Mouse (Mus musculus): ENCODE measurements at regions not wholly inside any gene's neighbourhood (a gene's known extent, or its start where the extent isn't known, plus 50 kb on each side); places are given as distances from the start of the nearest gene placed in this dataset.

- Histone ChIP-seq H3K9me3 (ENCODE audit: low read length) (no peaks in the 10 kb centered on the region), H3K4me2 (replicated peaks; ENCODE audit: low read depth, low read length) (no peak overlapping the region), H3K27ac (ENCODE audit: low read length) (no peak overlapping the region), H3K9ac (replicated peaks; ENCODE audit: low read length) (no peak overlapping the region), H3K27me3 (ENCODE audit: insufficient read depth, low read length) (no peaks in the 10 kb centered on the region), H3K4me1 (ENCODE audit: insufficient read depth, low read length) (no peaks in the 10 kb centered on the region), H3K4me3 (ENCODE audit: low read length) (no peak overlapping the region), H3K36me3 (ENCODE audit: insufficient read depth, low read length) (no peaks in the 10 kb centered on the region)
- ATAC-seq (ENCODE audit: low FRiP score, low TSS enrichment) = no peak
- WGBS = 70% methylated on average over 1 of the region's 1 CpGs
These were observed 309.9 kb upstream of the Megf9 start for GRCm38 (mm10) chr4:70844742-70845141.

- no peaks in the 10 kb centered on the region for H3K9me3 ChIP-seq (ENCODE audit: low read length)
- H3K36me3 ChIP-seq (ENCODE audit: insufficient read depth, low read length) = no peaks in the 10 kb centered on the region
- no peak overlapping the region for H3K4me3 ChIP-seq (ENCODE audit: low read length)
- H3K4me2 ChIP-seq (replicated peaks; ENCODE audit: low read depth, low read length) = no peak overlapping the region
- H3K27ac ChIP-seq (ENCODE audit: low read length) = no peak overlapping the region
- H3K9ac ChIP-seq (replicated peaks; ENCODE audit: low read length) = no peak overlapping the region
- no peaks in the 10 kb centered on the region for H3K27me3 ChIP-seq (ENCODE audit: insufficient read depth, low read length)
- 74% methylated on average over 2 of the region's 2 CpGs for WGBS
- no peak for ATAC-seq (ENCODE audit: low FRiP score, low TSS enrichment)
- H3K4me1 ChIP-seq (ENCODE audit: insufficient read depth, low read length) = no peaks in the 10 kb centered on the region
These were observed 276.1 kb upstream of the Megf9 start for GRCm38 (mm10) chr4:70810956-70811316.

- H3K9ac ChIP-seq (replicated peaks; ENCODE audit: low read length) = no peak overlapping the region
- H3K4me2 ChIP-seq (replicated peaks; ENCODE audit: low read depth, low read length) = no peak overlapping the region
- ATAC-seq (ENCODE audit: low FRiP score, low TSS enrichment) = no peak
- H3K9me3 ChIP-seq (ENCODE audit: low read length) = no peaks in the 10 kb centered on the region
- no peak overlapping the region for H3K4me3 ChIP-seq (ENCODE audit: low read length)
- H3K27me3 ChIP-seq (ENCODE audit: insufficient read depth, low read length) = no peaks in the 10 kb centered on the region
- no peaks in the 10 kb centered on the region for H3K4me1 ChIP-seq (ENCODE audit: insufficient read depth, low read length)
- no peaks in the 10 kb centered on the region for H3K36me3 ChIP-seq (ENCODE audit: insufficient read depth, low read length)
- H3K27ac ChIP-seq (ENCODE audit: low read length) = no peak overlapping the region
These were observed 275.6 kb upstream of the Megf9 start for GRCm38 (mm10) chr4:70810311-70810955.

- Histone ChIP-seq H3K4me1 (ENCODE audit: insufficient read depth, low read length) (no peaks in the 10 kb centered on the region), H3K27ac (ENCODE audit: low read length) (no peak overlapping the region), H3K9ac (replicated peaks; ENCODE audit: low read length) (no peak overlapping the region), H3K9me3 (ENCODE audit: low read length) (no peaks in the 10 kb centered on the region), H3K4me3 (ENCODE audit: low read length) (no peak overlapping the region), H3K27me3 (ENCODE audit: insufficient read depth, low read length) (no peaks in the 10 kb centered on the region), H3K4me2 (replicated peaks; ENCODE audit: low read depth, low read length) (no peak overlapping the region), H3K36me3 (ENCODE audit: insufficient read depth, low read length) (no peaks in the 10 kb centered on the region)
- no peak for ATAC-seq (ENCODE audit: low FRiP score, low TSS enrichment)
- WGBS = 83% methylated on average over 3 of the region's 3 CpGs
These were observed 270.1 kb upstream of the Megf9 start for GRCm38 (mm10) chr4:70804925-70805342.

- H3K27ac ChIP-seq (ENCODE audit: low read length) = no peak overlapping the region
- no peak overlapping the region for H3K4me3 ChIP-seq (ENCODE audit: low read length)
- no peaks in the 10 kb centered on the region for H3K27me3 ChIP-seq (ENCODE audit: insufficient read depth, low read length)
- WGBS = 59% methylated on average over 1 of the region's 1 CpGs
- ATAC-seq (ENCODE audit: low FRiP score, low TSS enrichment) = no peak
- no peaks in the 10 kb centered on the region for H3K4me1 ChIP-seq (ENCODE audit: insufficient read depth, low read length)
- H3K9me3 ChIP-seq (ENCODE audit: low read length) = no peaks in the 10 kb centered on the region
- no peaks in the 10 kb centered on the region for H3K36me3 ChIP-seq (ENCODE audit: insufficient read depth, low read length)
- H3K9ac ChIP-seq (replicated peaks; ENCODE audit: low read length) = no peak overlapping the region
- no peak overlapping the region for H3K4me2 ChIP-seq (replicated peaks; ENCODE audit: low read depth, low read length)
These were observed 263.7 kb upstream of the Megf9 start for GRCm38 (mm10) chr4:70798483-70798882.

GRCm38 (mm10) chr4:70797935-70798334 lies 263.1 kb upstream of the Megf9 start:
- H3K9ac ChIP-seq (replicated peaks; ENCODE audit: low read length) = no peak overlapping the region
- no peak overlapping the region for H3K4me2 ChIP-seq (replicated peaks; ENCODE audit: low read depth, low read length)
- H3K27ac ChIP-seq (ENCODE audit: low read length) = no peak overlapping the region
- H3K36me3 ChIP-seq (ENCODE audit: insufficient read depth, low read length) = no peaks in the 10 kb centered on the region
- no peak overlapping the region for H3K4me3 ChIP-seq (ENCODE audit: low read length)
- no peak for ATAC-seq (ENCODE audit: low FRiP score, low TSS enrichment)
- no peaks in the 10 kb centered on the region for H3K4me1 ChIP-seq (ENCODE audit: insufficient read depth, low read length)
- 45% methylated on average over 3 of the region's 3 CpGs for WGBS
- H3K9me3 ChIP-seq (ENCODE audit: low read length) = no peaks in the 10 kb centered on the region
- no peaks in the 10 kb centered on the region for H3K27me3 ChIP-seq (ENCODE audit: insufficient read depth, low read length)

GRCm38 (mm10) chr4:70783487-70783886 lies 248.7 kb upstream of the Megf9 start:
- Histone ChIP-seq H3K27me3 (ENCODE audit: insufficient read depth, low read length) (no peaks in the 10 kb centered on the region), H3K4me3 (ENCODE audit: low read length) (no peak overlapping the region), H3K36me3 (ENCODE audit: insufficient read depth, low read length) (no peaks in the 10 kb centered on the region), H3K9ac (replicated peaks; ENCODE audit: low read length) (no peak overlapping the region), H3K27ac (ENCODE audit: low read length) (no peak overlapping the region), H3K4me2 (replicated peaks; ENCODE audit: low read depth, low read length) (no peak overlapping the region), H3K4me1 (ENCODE audit: insufficient read depth, low read length) (no peaks in the 10 kb centered on the region), H3K9me3 (ENCODE audit: low read length) (no peaks in the 10 kb centered on the region)
- 60% methylated on average over 2 of the region's 2 CpGs for WGBS
- no peak for ATAC-seq (ENCODE audit: low FRiP score, low TSS enrichment)

GRCm38 (mm10) chr4:70781591-70781990 lies 246.8 kb upstream of the Megf9 start:
- Histone ChIP-seq H3K27ac (ENCODE audit: low read length) (no peak overlapping the region), H3K27me3 (ENCODE audit: insufficient read depth, low read length) (no peaks in the 10 kb centered on the region), H3K4me3 (ENCODE audit: low read length) (no peak overlapping the region), H3K4me2 (replicated peaks; ENCODE audit: low read depth, low read length) (no peak overlapping the region), H3K4me1 (ENCODE audit: insufficient read depth, low read length) (no peaks in the 10 kb centered on the region), H3K36me3 (ENCODE audit: insufficient read depth, low read length) (no peaks in the 10 kb centered on the region), H3K9me3 (ENCODE audit: low read length) (no peaks in the 10 kb centered on the region), H3K9ac (replicated peaks; ENCODE audit: low read length) (no peak overlapping the region)
- no peak for ATAC-seq (ENCODE audit: low FRiP score, low TSS enrichment)
- 26% methylated on average over 2 of the region's 2 CpGs for WGBS

- no peak for ATAC-seq (ENCODE audit: low FRiP score, low TSS enrichment)
- Histone ChIP-seq H3K4me2 (replicated peaks; ENCODE audit: low read depth, low read length) (no peak overlapping the region), H3K36me3 (ENCODE audit: insufficient read depth, low read length) (no peaks in the 10 kb centered on the region), H3K4me1 (ENCODE audit: insufficient read depth, low read length) (no peaks in the 10 kb centered on the region), H3K9ac (replicated peaks; ENCODE audit: low read length) (no peak overlapping the region), H3K9me3 (ENCODE audit: low read length) (no peaks in the 10 kb centered on the region), H3K27ac (ENCODE audit: low read length) (no peak overlapping the region), H3K4me3 (ENCODE audit: low read length) (no peak overlapping the region), H3K27me3 (ENCODE audit: insufficient read depth, low read length) (no peaks in the 10 kb centered on the region)
- WGBS = 66% methylated on average over 1 of the region's 1 CpGs
These were observed 241.5 kb upstream of the Megf9 start for GRCm38 (mm10) chr4:70776273-70776672.

GRCm38 (mm10) chr4:70743425-70743824 lies 208.6 kb upstream of the Megf9 start:
- Histone ChIP-seq H3K9me3 (ENCODE audit: low read length) (peaks cover 4% of the 10 kb centered on the region; the same call in 1 of the 2 replicates), H3K4me2 (replicated peaks; ENCODE audit: low read depth, low read length) (no peak overlapping the region), H3K4me1 (ENCODE audit: insufficient read depth, low read length) (0 out of 2 replicates have a peak, but pooled peaks cover 3% of the 10 kb centered on the region), H3K27ac (ENCODE audit: low read length) (no peak overlapping the region), H3K4me3 (ENCODE audit: low read length) (no peak overlapping the region), H3K27me3 (ENCODE audit: insufficient read depth, low read length) (no peaks in the 10 kb centered on the region), H3K9ac (replicated peaks; ENCODE audit: low read length) (no peak overlapping the region), H3K36me3 (ENCODE audit: insufficient read depth, low read length) (no peaks in the 10 kb centered on the region)
- ATAC-seq (ENCODE audit: low FRiP score, low TSS enrichment) = no peak
- 73% methylated on average over 1 of the region's 1 CpGs for WGBS
